Mouse (Mus musculus): ENCODE data around the gene Tap1.

Gene Tap1

GRCm38 (mm10) chr17:34179913-34180859 is 7.2 kb upstream of the Tap1 start:
- DNase-seq (ENCODE audit: low read depth, low spot score), result no peak

- DNase-seq (ENCODE audit: low read depth, low spot score), result no peak
Observed at GRCm38 (mm10) chr17:34183564-34184219, 3.7 kb upstream of the Tap1 start.

GRCm38 (mm10) chr17:34185526-34185925 is 1.8 kb upstream of the Tap1 start:
- DNase-seq (ENCODE audit: low read depth, low spot score), result no peak

GRCm38 (mm10) chr17:34186885-34187260 is 480 bp upstream of the Tap1 start:
- DNase-seq (ENCODE audit: low read depth, low spot score), result no peak

- no peak for DNase-seq (ENCODE audit: low read depth, low spot score)
Observed at GRCm38 (mm10) chr17:34188010-34188409, 657 bp downstream of the Tap1 start.

DNA sequence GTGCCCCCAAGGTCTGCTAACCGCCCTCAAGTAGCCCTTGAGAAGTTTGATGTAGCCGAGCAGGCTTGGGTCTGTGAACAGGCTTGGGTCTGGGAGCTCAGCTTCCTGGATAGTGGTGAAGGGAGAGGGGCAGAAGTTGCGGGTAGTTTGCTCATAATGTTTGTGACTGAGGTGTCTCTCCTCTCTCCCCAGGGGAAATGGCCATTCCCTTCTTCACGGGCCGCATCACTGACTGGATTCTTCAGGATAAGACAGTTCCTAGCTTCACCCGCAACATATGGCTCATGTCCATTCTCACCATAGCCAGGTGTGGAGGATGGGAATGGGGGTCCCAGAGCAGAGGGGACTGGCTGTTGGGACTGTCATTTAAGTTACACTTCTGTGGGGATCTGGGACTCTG is 1.6 kb downstream of the Tap1 start:
- no peak for DNase-seq (ENCODE audit: low read depth, low spot score)

DNA sequence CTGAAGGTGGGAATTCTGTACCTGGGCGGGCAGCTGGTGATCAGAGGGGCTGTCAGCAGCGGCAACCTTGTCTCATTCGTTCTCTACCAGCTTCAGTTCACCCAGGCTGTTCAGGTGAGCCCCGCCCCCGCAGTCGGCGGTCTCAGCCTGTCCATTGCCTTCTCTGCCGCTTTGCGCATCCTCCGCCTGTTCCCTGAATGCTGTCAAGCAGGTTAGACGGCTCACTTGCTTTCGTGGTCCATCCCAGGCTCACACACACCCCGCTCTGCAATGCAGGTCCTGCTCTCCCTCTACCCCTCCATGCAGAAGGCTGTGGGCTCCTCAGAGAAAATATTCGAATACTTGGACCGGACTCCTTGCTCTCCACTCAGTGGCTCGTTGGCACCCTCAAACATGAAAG is 5.5 kb downstream of the Tap1 start:
- DNase-seq (ENCODE audit: low read depth, low spot score), result no peak

DNA sequence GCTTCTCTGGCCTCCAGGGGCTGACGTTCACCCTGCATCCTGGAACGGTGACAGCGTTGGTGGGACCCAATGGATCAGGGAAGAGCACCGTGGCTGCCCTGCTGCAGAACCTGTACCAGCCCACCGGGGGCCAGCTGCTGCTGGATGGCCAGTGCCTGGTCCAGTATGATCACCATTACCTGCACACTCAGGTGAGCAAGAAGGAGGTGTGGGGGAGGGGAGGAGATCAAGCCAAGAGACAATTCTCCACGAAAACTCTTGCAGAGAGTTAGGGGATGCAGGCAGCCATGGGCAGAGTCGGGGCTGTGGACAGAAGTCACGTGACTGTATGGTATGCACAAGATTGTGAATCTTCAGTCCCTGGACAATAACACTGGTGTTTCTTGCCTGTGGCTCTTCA is 6.1 kb downstream of the Tap1 start:
- DNase-seq (ENCODE audit: low read depth, low spot score), result no peak

GRCm38 (mm10) chr17:34194723-34195122 is 7.4 kb downstream of the Tap1 start:
- no peak for DNase-seq (ENCODE audit: low read depth, low spot score)

DNA sequence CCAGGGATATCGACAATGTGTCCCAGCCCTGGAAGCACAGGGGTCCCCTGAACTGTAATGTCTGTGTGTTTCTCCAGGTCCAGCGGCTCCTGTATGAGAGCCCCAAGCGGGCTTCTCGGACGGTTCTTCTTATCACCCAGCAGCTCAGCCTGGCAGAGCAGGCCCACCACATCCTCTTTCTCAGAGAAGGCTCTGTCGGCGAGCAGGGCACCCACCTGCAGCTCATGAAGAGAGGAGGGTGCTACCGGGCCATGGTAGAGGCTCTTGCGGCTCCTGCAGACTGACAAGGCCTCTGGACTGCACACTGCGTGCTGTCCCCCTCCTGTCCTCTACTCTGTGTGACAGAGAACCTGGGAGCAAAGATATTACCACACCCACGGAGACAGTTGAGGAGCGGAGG is 9.1 kb downstream of the Tap1 start:
- DNase-seq (ENCODE audit: low read depth, low spot score), result no peak

- peak; percentile 94 for DNase-seq (ENCODE audit: low read depth, low spot score)
Observed at GRCm38 (mm10) chr17:34196941-34197894, 9.9 kb downstream of the Tap1 start, which contains the start of gene Psmb8. Psmb8 (plus strand) TSS chr17:34197721.

DNA sequence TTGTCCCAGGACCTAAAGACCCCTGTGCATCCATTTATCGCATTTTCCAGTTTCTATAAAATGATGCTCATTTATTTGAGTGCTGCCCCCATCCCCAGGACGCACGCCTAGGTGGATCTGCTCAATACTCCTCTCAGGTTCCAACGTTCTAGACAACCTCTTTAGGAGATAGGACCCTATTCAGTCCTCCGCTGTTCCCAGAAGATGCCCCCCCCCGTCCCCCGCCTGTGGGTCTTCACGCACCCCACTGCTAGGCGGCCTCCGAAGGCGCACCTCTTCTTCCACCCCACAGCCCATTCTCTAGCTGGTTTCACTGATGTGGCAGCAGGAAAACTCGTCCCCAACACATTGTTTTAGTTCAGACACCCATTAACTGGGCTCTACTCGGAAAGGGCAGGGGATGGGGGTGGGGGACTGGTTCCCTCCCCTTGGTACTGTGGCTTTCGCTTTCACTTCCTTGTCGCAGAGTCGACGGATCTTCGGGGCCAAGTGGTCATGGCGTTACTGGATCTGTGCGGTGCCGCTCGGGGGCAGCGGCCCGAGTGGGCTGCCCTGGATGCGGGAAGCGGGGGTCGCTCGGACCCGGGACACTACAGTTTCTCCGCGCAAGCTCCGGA is 10.7 kb downstream of the Tap1 start:
- no peak for DNase-seq (ENCODE audit: low read depth, low spot score)

- DNase-seq (ENCODE audit: low read depth, low spot score), result no peak
Observed at GRCm38 (mm10) chr17:34198521-34198912, 11.2 kb downstream of the Tap1 start.

DNA sequence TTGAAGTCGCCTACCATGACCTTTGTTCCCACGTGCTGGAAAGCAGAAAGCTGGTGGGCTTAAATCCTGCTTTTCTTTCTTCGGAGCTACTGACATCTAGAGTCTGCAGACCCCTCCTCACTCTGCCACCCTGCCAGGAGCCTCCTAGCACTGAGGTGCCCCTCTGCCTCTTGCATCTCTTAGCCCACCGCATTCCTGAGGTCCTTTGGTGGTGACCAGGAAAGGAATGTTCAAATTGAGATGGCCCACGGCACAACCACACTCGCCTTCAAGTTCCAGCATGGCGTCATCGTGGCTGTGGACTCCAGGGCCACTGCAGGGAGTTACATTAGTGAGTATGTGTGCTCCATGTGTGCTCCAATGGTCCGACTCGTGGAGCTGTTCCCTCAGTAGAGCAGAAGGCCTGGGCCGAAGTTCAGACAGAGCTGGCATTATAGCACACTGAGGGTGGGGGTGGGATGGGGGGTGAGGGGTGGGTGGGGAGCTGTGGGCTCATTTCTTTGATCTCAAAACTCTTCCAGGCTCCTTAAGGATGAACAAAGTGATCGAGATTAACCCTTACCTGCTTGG is 11.8 kb downstream of the Tap1 start:
- DNase-seq (ENCODE audit: low read depth, low spot score), result no peak

- DNase-seq (ENCODE audit: low read depth, low spot score), result no peak
Observed at GRCm38 (mm10) chr17:34200047-34200446, 12.7 kb downstream of the Tap1 start.

DNA sequence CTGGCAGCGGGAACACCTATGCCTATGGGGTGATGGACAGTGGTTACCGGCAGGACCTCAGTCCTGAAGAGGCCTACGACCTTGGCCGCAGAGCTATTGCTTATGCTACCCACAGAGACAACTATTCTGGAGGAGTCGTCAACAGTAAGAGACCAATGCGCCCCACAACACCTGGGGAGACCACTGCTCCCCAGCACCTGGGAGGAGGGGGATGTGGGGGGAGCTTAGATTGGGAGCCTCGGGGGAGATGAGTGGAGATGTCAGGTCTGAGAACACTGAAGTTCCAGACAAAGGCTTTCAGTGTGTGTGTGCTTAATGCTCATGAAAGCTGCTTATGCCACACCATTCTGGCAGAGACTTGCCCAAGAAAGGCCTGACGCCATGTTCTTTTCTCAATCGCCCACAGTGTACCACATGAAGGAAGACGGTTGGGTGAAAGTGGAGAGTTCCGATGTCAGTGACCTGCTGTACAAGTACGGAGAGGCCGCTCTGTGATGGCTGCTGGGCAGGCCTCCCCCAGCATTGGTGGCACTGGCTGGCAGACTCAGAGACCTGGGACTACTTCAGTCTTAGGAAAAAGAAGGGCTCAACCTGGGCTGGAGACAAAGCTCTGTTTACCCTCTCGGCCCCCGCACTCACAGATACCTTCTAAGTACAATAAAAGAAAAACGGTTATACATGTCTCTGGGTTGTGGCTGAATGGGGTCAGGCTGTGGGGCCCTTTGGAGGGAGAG is 13.6 kb downstream of the Tap1 start:
- DNase-seq (ENCODE audit: low read depth, low spot score), result no peak

GRCm38 (mm10) chr17:34201506-34202055 is 14.2 kb downstream of the Tap1 start:
- no peak for DNase-seq (ENCODE audit: low read depth, low spot score)

GRCm38 (mm10) chr17:34202760-34203442 is 15.5 kb downstream of the Tap1 start:
- no peak for DNase-seq (ENCODE audit: low read depth, low spot score)

GRCm38 (mm10) chr17:34203444-34203843 is 16.1 kb downstream of the Tap1 start, which contains the start of gene Tap2:
Tap2 (plus strand) TSS chr17:34203527.
- DNase-seq (ENCODE audit: low read depth, low spot score), result no peak

Measured in brain, adult 2 months (tissue).